Mouse (Mus musculus): ENCODE results near the gene Rad51b. TPM values are rescaled to one million over a fixed set of nuclear protein-coding genes. Genes with fewer than 3 reads are reported as not detected.

Rad51b gene
- total and polyA plus RNA-seq, 3 experiments: 6.5 to 8.6 (median 8.5) TPM

GRCm38 (mm10) chr12:79627351-79628120 lies 330.5 kb downstream of the Rad51b start:
- Histone ChIP-seq H3K79me2 (replicated peaks; ENCODE audit: control insufficient read depth, extremely low read depth, insufficient read depth, poor library complexity, severe bottlenecking) (peaks cover 4% of the 10 kb centered on the region; the same call in 1 of the 2 replicates), H3K9me3 (replicated peaks; ENCODE audit: low read length) (no peaks in the 10 kb centered on the region), H3K36me3 (replicated peaks in 1 of 2; ENCODE audit: control insufficient read depth in 1 of 2, insufficient read depth in 1 of 2, low read length in 1 of 2) (no peaks in the 10 kb centered on the region), H3K4me2 (ENCODE audit: insufficient read depth, low read depth, poor library complexity, severe bottlenecking) (peak overlapping the region; percentile 65), H3K4me3 (replicated peaks in 1 of 3; ENCODE audit: low read depth in 2 of 3, low read length in 2 of 3, poor library complexity in 1 of 3) (no peak overlapping the region), H3K27ac (ENCODE audit: insufficient read depth, low read depth) (peak overlapping the region; percentile 90), H3K4me1 (ENCODE audit: control insufficient read depth in 1 of 2, insufficient read depth in 2 of 2) (peaks cover 48 to 92% of the 10 kb centered on the region in 2 experiments), H3K27me3 (replicated peaks) (no peaks in the 10 kb centered on the region), H3K9ac (ENCODE audit: insufficient read depth, low read depth) (peak overlapping the region; percentile 13; the same call in 1 of the 2 replicates)
- in situ Hi-C loops (cut with MboI; ENCODE audit: low pct_ligation_motif_present, low pct_unique_long_range_greater_than_20kb, low sequenced_read_pairs) (no loop called here), dilution Hi-C loops (cut with MboI; ENCODE audit: extremely low pct_ligation_motif_present, extremely low pct_unique_long_range_greater_than_20kb, low sequenced_read_pairs) (no loop called here)
- TF ChIP-seq JUN (IDR thresholded peaks at IDR 0.05; ENCODE audit: insufficient read depth, low read depth, low read length): no peak
- TF ChIP-seq KAT2A (IDR thresholded peaks at IDR 0.05; ENCODE audit: insufficient replicate concordance, low read length): 0 out of 2 replicates have a peak, but pooled peaks have one; percentile 10
- TF ChIP-seq POLR2A (IDR thresholded peaks at IDR 0.05; ENCODE audit: low read depth, low read length): no peak
- no peak for TF ChIP-seq ELF1 (IDR thresholded peaks at IDR 0.05; ENCODE audit: low read depth, low read length)
- TF ChIP-seq ZMIZ1 (IDR thresholded peaks at IDR 0.05; ENCODE audit: low read depth, low read length): no peak
- peak; percentile 63 for TF ChIP-seq MAX (IDR thresholded peaks at IDR 0.05; ENCODE audit: low read length)
- peak; percentile 56; the same call in 1 of the 2 replicates for TF ChIP-seq CHD1 (IDR thresholded peaks at IDR 0.05; ENCODE audit: low read depth, low read length)
- peak; percentile 17; the same call in 1 of the 2 replicates for TF ChIP-seq ZNF384 (IDR thresholded peaks at IDR 0.05; ENCODE audit: low read depth, low read length)
- TF ChIP-seq CHD2 (IDR thresholded peaks at IDR 0.05; ENCODE audit: low read length): no peak
- TF ChIP-seq NRF1 (IDR thresholded peaks at IDR 0.05; ENCODE audit: low read depth, low read length): no peak
- TF ChIP-seq GABPA (IDR thresholded peaks at IDR 0.05; ENCODE audit: insufficient replicate concordance, low read depth, low read length): no peak
- no peak for TF ChIP-seq CTCF (conservative IDR thresholded peaks at IDR 0.05 in 1 of 2, IDR thresholded peaks at IDR 0.05 in 1 of 2; ENCODE audit: low read depth in 2 of 2, low read length in 2 of 2)
- peak; percentile 73 for TF ChIP-seq MYC (IDR thresholded peaks at IDR 0.05; ENCODE audit: low read depth, low read length)
- 0 out of 2 replicates have a peak, but pooled peaks have one; percentile 37 for TF ChIP-seq MXI1 (IDR thresholded peaks at IDR 0.05; ENCODE audit: low read depth, low read length)
- no peak for TF ChIP-seq JUND (conservative IDR thresholded peaks at IDR 0.05; ENCODE audit: low read depth, low read length)
- no peak for TF ChIP-seq USF1 (IDR thresholded peaks at IDR 0.05; ENCODE audit: low read depth, low read length)
- no peak for TF ChIP-seq RCOR1 (conservative IDR thresholded peaks at IDR 0.05; ENCODE audit: low read depth, low read length)
- peak; percentile 42; the same call in 1 of the 2 replicates for TF ChIP-seq BHLHE40 (IDR thresholded peaks at IDR 0.05; ENCODE audit: low read depth, low read length)
- TF ChIP-seq MEF2A (IDR thresholded peaks at IDR 0.05; ENCODE audit: borderline replicate concordance, low read depth, low read length): peak; percentile 11; the same call in 1 of the 2 replicates
- no peak for TF ChIP-seq IRF4 (IDR thresholded peaks at IDR 0.05; ENCODE audit: low read depth, low read length)
- no peak for TF ChIP-seq NELFE (IDR thresholded peaks at IDR 0.05; ENCODE audit: low read depth, low read length)
- peak; percentile 45 for TF ChIP-seq EP300 (IDR thresholded peaks at IDR 0.05; ENCODE audit: low read length)
- TF ChIP-seq TCF12 (IDR thresholded peaks at IDR 0.05; ENCODE audit: low read depth, low read length): 0 out of 2 replicates have a peak, but pooled peaks have one; percentile 19
- no peak for TF ChIP-seq USF2 (conservative IDR thresholded peaks at IDR 0.05; ENCODE audit: low read depth, low read length)
- TF ChIP-seq SMC3 (IDR thresholded peaks at IDR 0.05; ENCODE audit: low read depth, low read length): no peak
- no peak for TF ChIP-seq ZC3H11A (IDR thresholded peaks at IDR 0.05; ENCODE audit: low read depth, low read length)
- TF ChIP-seq MAFK (IDR thresholded peaks at IDR 0.05; ENCODE audit: insufficient replicate concordance, low read length): no peak
- no peak for TF ChIP-seq UBTF (IDR thresholded peaks at IDR 0.05; ENCODE audit: low read depth, low read length)
- no peak for TF ChIP-seq TBP (conservative IDR thresholded peaks at IDR 0.05; ENCODE audit: low read depth, low read length)
- TF ChIP-seq SIN3A (IDR thresholded peaks at IDR 0.05; ENCODE audit: low read length): 0 out of 2 replicates have a peak, but pooled peaks have one; percentile 49
- 0 out of 2 replicates have a peak, but pooled peaks have one; percentile 40 for TF ChIP-seq MAZ (IDR thresholded peaks at IDR 0.05; ENCODE audit: low read depth, low read length)
- DNase-seq (ENCODE audit: extremely low read depth): no peak
